Mouse (Mus musculus) mesoderm, embryonic 11.5 days (tissue): ENCODE results near the gene Leng1.
A peak's percentile ranks its signal among the peaks of the same experiment; 100 is the strongest.

ENCODE experiments used
- DNase-seq: peaks from one replicate; pipeline ENCODE4 v3.0.0-alpha.2; 2012; ENCODE audit warnings: low read depth, low spot score

Leng1 gene

GRCm38 (mm10) chr7:3630478-3630815 is 35.2 kb downstream of the Leng1 start:
- DNase-seq, result no peak

- DNase-seq, result peak; percentile 95
Observed at GRCm38 (mm10) chr7:3629543-3630477, 35.8 kb downstream of the Leng1 start, which contains the start of the genes Tfpt and Prpf31. Tfpt (minus strand) TSS chr7:3629929. Prpf31 (plus strand) TSS chr7:3629985.

GRCm38 (mm10) chr7:3629030-3629429 is 36.6 kb downstream of the Leng1 start:
- no peak for DNase-seq

GRCm38 (mm10) chr7:3617242-3617995 is 48.2 kb downstream of the Leng1 start, which contains the start of gene Ndufa3:
Ndufa3 (plus strand) TSS chr7:3617373.
- peak; percentile 90 for DNase-seq

- DNase-seq, result no peak
Observed at GRCm38 (mm10) chr7:3616389-3617241, 49.0 kb downstream of the Leng1 start.

GRCm38 (mm10) chr7:3616057-3616388 is 49.6 kb downstream of the Leng1 start, which contains the start of gene Oscar:
Oscar (minus strand) TSS chr7:3616157.
- no peak for DNase-seq

GRCm38 (mm10) chr7:3614021-3614420 is 51.6 kb downstream of the Leng1 start:
- no peak for DNase-seq

- no peak for DNase-seq
Observed at GRCm38 (mm10) chr7:3611006-3611405, 54.6 kb downstream of the Leng1 start.

- no peak for DNase-seq
Observed at GRCm38 (mm10) chr7:3610437-3610836, 55.2 kb downstream of the Leng1 start.
